Mouse (Mus musculus) ES-Bruce4 (cell line): ENCODE measurements around the gene Gpr45.

Source experiments
- EP300 ChIP-seq: IDR thresholded peaks from 2 replicates; pipeline ENCODE4 v1.6.1; 2011; ENCODE audit warnings: low read depth, low read length; ENCODE audit not compliant: insufficient read depth
- POLR2A ChIP-seq: IDR thresholded peaks from one replicate; pipeline ENCODE4 v1.8.1; 2011; ENCODE audit warnings: low read length; ENCODE audit not compliant: insufficient read depth

GRCm38 (mm10) chr1:43078124-43078523 lies 125.5 kb downstream of the Gpr45 start:
- TF ChIP-seq EP300 (no peak), POLR2A (no peak)
